Mouse (Mus musculus) thymus, postnatal 4 days (tissue): ENCODE measurements around the gene AY761184.
"Not testable (repeated sequence)": the region's sequence is repeated elsewhere in the genome, so short reads cannot be mapped to it uniquely, and the experiment has no call there.

Experiments used
- DNase-seq: peaks from one replicate; pipeline ENCODE4 v3.0.0; 2021

AY761184 gene

GRCm38 (mm10) chr8:21703545-21703944 lies at the start of gene AY761184:
Gene AY761184, minus strand, starts transcription at chr8:21703645.
- DNase-seq, result not testable (repeated sequence)

- not testable (repeated sequence) for DNase-seq
Observed at GRCm38 (mm10) chr8:21665497-21665896, 37.9 kb downstream of the AY761184 start, which contains the start of gene Defa34. Gene Defa34, plus strand, starts transcription at chr8:21665797.

- not testable (repeated sequence) for DNase-seq
Observed at GRCm38 (mm10) chr8:21655480-21655879, 48.0 kb downstream of the AY761184 start, which contains the start of gene Defa17. Gene Defa17, plus strand, starts transcription at chr8:21655780.
